Mouse (Mus musculus) heart, embryonic 13.5 days (tissue): ENCODE data around the gene Jam3. TPM values are rescaled to one million over a fixed set of nuclear protein-coding genes. Genes with fewer than 3 reads are reported as not detected.

Experiments used
- ATAC-seq: fragments of 200-750 bp; cut with Nextera tagmentation; 2 replicates; pipeline ENCODE4 v1.8.0; 2017; ENCODE audit warnings: moderate TSS enrichment; ENCODE audit not compliant: insufficient number of reproducible peaks, low FRiP score, low TSS enrichment; ENCODE audit errors: extremely low read depth
- H3K27ac ChIP-seq: fragments of 300-500 bp; sonication (generic); replicated peaks from 2 replicates; pipeline ENCODE4 v1.5.1; 2015; ENCODE audit warnings: moderate library complexity, mild to moderate bottlenecking, inconsistent platforms
- H3K27me3 ChIP-seq: fragments of 300-500 bp; sonication (generic); replicated peaks from 2 replicates; pipeline ENCODE4 v1.6.1; 2015; ENCODE audit warnings: mild to moderate bottlenecking, inconsistent platforms
- H3K36me3 ChIP-seq: fragments of 300-500 bp; sonication (generic); 2 replicates; pipeline ENCODE4 v1.6.1; 2015; ENCODE audit warnings: mild to moderate bottlenecking, inconsistent platforms
- H3K4me1 ChIP-seq: fragments of 300-500 bp; sonication (generic); 2 replicates; pipeline ENCODE4 v1.6.1; 2015; ENCODE audit warnings: inconsistent platforms
- H3K4me2 ChIP-seq: fragments of 300-500 bp; sonication (generic); 2 replicates; pipeline ENCODE4 v1.6.1; 2015; ENCODE audit warnings: inconsistent platforms, mild to moderate bottlenecking, moderate library complexity
- H3K4me3 ChIP-seq: fragments of 300-500 bp; sonication (generic); 2 replicates; pipeline ENCODE4 v1.5.1; 2015; ENCODE audit warnings: moderate library complexity, mild to moderate bottlenecking, inconsistent platforms
- H3K9ac ChIP-seq: fragments of 300-500 bp; sonication (generic); 2 replicates; pipeline ENCODE4 v1.6.1; 2015; ENCODE audit warnings: inconsistent platforms, mild to moderate bottlenecking, moderate library complexity
- H3K9me3 ChIP-seq: fragments of 300-500 bp; sonication (generic); 2 replicates; pipeline ENCODE4 v1.6.1; 2016; ENCODE audit warnings: inconsistent platforms
- WGBS: fragments of 180-500 bp; shearing (Covaris S2); methylation state at CpG from one replicate; pipeline ENCODE4 v1.1.7; 2015; ENCODE audit warnings: mixed read lengths; 5-methylcytosine and 5-hydroxymethylcytosine counted together
- polyA plus RNA-seq: library from polyadenylated mRNA; unstranded; fragments of >200 nt; fragmentation: Nextera tagmentation; extraction: Ambion mirVana; gene quantifications from 2 replicates; pipeline ENCODE4 v1.2.1, GENCODE M21; 2015

The Jam3 gene
- polyA plus RNA-seq, 1 experiment from 2014 or later: 39.8 TPM

DNA sequence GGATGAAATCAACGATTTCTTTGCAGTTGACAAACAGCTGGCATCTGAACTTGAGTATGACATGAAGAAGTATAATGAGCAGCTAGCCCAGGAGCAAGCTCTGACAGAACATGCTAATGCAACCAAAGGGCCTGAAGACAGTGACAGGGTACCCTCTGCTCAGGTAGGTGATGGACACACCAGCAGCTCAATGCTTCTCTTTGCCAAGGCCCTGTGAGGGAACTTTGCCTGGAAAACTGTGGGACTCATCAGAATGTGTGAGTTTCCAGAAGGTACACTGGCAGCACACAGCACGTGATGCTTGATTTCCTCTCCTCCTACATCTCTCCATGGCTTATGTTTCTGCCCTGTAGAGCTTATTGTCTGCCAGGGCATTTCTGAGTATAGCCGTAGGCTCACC, 67.8 kb downstream of the Jam3 start:
- Histone ChIP-seq H3K9ac (no peak overlapping the region), H3K4me1 (peaks cover 9% of the 10 kb centered on the region), H3K9me3 (no peaks in the 10 kb centered on the region), H3K36me3 (peaks cover 98% of the 10 kb centered on the region), H3K4me3 (no peak overlapping the region), H3K27ac (no peak overlapping the region), H3K4me2 (no peak overlapping the region), H3K27me3 (no peaks in the 10 kb centered on the region)
- no peak for ATAC-seq
- 85% methylated on average over 3 of the region's 3 CpGs for WGBS

DNA sequence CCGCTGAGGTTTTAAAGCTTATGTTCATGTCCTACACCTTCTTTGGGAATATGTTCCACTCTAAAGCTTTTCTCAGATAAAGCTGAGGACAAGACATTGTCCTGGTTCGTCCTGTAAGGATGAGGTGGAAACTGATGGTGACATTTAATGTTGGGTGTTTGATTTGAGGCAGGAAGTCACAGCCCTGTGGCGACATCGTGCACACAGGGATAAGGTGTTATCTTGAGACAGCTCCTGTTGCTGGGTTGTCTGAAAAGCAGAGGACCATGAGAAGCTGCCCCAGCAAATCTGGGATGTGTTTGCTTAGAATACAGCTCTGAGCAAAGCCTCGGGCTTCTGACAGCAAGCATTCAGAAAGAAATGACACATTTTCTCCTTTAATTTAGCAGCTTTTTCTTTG, 69.0 kb downstream of the Jam3 start:
- H3K27me3 ChIP-seq: no peaks in the 10 kb centered on the region
- no peak overlapping the region for H3K4me2 ChIP-seq
- no peak overlapping the region for H3K4me3 ChIP-seq
- 54% methylated on average over 5 of the region's 5 CpGs for WGBS
- H3K9ac ChIP-seq: no peak overlapping the region
- peaks cover 15% of the 10 kb centered on the region for H3K4me1 ChIP-seq
- no peaks in the 10 kb centered on the region for H3K9me3 ChIP-seq
- H3K27ac ChIP-seq: no peak overlapping the region
- peaks cover 96% of the 10 kb centered on the region for H3K36me3 ChIP-seq
- no peak for ATAC-seq

DNA sequence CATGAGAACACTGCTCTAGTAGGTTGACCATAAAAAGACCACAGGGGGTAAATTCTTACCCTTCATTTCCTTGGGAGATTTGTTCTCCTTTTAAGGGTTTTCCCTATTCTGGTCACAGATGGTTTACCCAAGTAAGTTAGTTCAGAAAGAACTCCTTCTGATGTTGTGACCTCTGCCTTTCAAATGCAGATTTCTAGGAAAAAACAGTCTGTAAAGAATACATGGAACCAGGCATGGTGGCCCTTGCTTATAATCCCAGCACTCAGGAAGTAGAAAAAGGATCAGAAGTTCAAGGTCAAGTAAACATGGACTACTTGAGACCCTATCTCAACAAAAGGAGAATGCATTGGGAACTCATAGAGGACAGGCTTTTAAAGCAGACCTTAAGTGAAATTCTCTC, 79.4 kb downstream of the Jam3 start:
- Histone ChIP-seq H3K9me3 (no peaks in the 10 kb centered on the region), H3K4me1 (peaks cover 11% of the 10 kb centered on the region), H3K27ac (no peak overlapping the region), H3K4me3 (no peak overlapping the region), H3K36me3 (peaks cover 82% of the 10 kb centered on the region), H3K9ac (no peak overlapping the region), H3K27me3 (no peaks in the 10 kb centered on the region), H3K4me2 (no peak overlapping the region)
- no peak for ATAC-seq

DNA sequence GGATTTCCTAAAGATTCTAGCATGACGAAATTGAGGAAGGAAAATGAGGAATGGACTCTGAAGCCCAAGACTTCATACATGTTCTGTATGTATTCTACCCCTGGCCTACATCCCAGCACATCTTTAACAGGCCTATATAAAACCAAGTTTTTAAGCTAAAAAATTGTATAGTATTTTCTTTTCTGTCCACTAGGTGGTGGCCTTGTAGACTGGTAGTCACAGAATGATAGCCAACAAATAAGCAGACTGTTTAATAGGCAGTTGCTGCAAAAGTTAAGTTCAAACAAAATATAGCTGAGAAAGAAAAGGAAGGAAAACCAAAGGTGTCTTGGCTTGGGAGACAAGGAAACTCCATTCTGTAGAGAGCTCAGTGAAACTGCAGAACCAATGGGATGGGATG, 80.5 kb downstream of the Jam3 start:
- no peak overlapping the region for H3K9ac ChIP-seq
- ATAC-seq: no peak
- no peaks in the 10 kb centered on the region for H3K27me3 ChIP-seq
- no peaks in the 10 kb centered on the region for H3K9me3 ChIP-seq
- peaks cover 83% of the 10 kb centered on the region for H3K36me3 ChIP-seq
- no peak overlapping the region for H3K27ac ChIP-seq
- H3K4me2 ChIP-seq: no peak overlapping the region
- H3K4me1 ChIP-seq: peaks cover 11% of the 10 kb centered on the region
- no peak overlapping the region for H3K4me3 ChIP-seq
- WGBS: 72% methylated on average over 1 of the region's 1 CpGs

DNA sequence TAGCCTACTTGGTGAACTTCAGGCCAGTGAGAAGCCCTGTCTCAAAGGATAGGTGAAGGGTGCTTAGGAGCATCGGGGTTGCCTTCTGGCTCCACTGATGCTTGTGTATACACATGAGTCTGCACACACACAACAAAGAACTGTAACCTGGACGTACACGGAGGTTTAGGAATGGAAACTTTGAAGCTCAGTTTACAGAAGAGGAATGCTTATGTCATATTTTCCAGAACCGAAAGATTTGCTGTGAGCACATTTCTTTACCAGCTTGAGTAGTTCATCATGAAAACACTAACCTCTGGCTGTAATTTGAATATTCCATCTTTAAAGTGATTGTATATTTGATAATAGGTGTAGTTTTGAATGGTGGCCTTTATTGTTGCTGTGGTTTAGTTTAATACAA, 84.3 kb downstream of the Jam3 start:
- no peak overlapping the region for H3K4me3 ChIP-seq
- no peak overlapping the region for H3K9ac ChIP-seq
- H3K4me2 ChIP-seq: no peak overlapping the region
- peaks cover 94% of the 10 kb centered on the region for H3K36me3 ChIP-seq
- WGBS: 82% methylated on average over 4 of the region's 4 CpGs
- no peaks in the 10 kb centered on the region for H3K9me3 ChIP-seq
- no peak overlapping the region for H3K27ac ChIP-seq
- peaks cover 11% of the 10 kb centered on the region for H3K4me1 ChIP-seq
- H3K27me3 ChIP-seq: no peaks in the 10 kb centered on the region
- no peak for ATAC-seq

DNA sequence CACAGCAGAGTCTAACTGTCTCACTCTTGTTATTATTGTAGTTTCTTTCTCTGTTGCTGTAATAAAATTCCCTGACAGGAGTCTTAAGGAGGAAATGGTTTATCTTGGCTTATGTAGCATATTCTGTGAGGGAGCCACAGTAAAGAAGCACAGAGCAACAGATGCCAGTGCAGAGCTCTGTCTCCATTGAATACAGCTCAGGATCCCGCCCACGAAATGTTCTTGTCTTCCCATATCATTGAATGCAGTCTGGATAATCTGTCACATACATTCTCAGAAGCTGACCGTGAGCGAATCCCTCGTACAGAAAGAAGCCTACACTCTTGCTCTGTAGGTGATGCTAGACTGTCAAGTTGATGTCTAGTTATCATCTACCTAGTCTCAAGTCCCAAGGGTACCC, 96.9 kb downstream of the Jam3 start:
- Histone ChIP-seq H3K4me3 (no peak overlapping the region), H3K27ac (no peak overlapping the region), H3K4me2 (no peak overlapping the region), H3K27me3 (no peaks in the 10 kb centered on the region), H3K4me1 (no peaks in the 10 kb centered on the region), H3K36me3 (peaks cover 95% of the 10 kb centered on the region), H3K9me3 (no peaks in the 10 kb centered on the region), H3K9ac (no peak overlapping the region)
- WGBS: 96% methylated on average over 5 of the region's 5 CpGs
- no peak for ATAC-seq

DNA sequence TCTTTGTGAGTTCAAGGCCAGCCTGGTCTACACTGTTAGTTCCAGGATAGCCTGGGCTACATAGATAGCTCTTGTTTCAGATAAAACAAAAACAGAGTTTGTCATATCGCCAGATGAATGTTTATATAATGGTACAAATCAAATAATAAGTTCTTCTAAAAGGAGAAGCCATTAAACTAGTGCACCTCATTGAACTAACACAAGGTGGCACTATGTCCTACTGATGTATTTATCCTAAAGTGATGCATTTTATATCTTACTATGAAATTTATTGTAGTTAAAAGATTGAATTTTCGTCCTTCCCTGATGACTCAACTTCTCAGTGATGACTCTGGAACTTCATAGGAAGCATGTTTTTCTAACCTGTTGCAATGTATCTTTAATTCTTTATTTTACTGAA, 105.7 kb downstream of the Jam3 start:
- no peak overlapping the region for H3K4me2 ChIP-seq
- no peak overlapping the region for H3K27ac ChIP-seq
- no peak for ATAC-seq
- H3K4me3 ChIP-seq: no peak overlapping the region
- WGBS: 88% methylated on average over 2 of the region's 2 CpGs
- H3K36me3 ChIP-seq: peaks cover 97% of the 10 kb centered on the region
- no peak overlapping the region for H3K9ac ChIP-seq
- no peaks in the 10 kb centered on the region for H3K9me3 ChIP-seq
- no peaks in the 10 kb centered on the region for H3K4me1 ChIP-seq
- no peaks in the 10 kb centered on the region for H3K27me3 ChIP-seq

Other genes starting within 250 kb of the Jam3 start
- 0.09 TPM in 1 of 2 replicates, not detected in the other for gene Gm1110, start 232.3 kb downstream of the Jam3 start, polyA plus RNA-seq
- gene Acad8, start 155.9 kb downstream of the Jam3 start, polyA plus RNA-seq: 34.0 and 40.4 TPM in 2 replicates
- 95.5 and 103 TPM in 2 replicates for gene Thyn1, start 155.7 kb downstream of the Jam3 start, polyA plus RNA-seq
- 19.8 and 21.1 TPM in 2 replicates for gene Vps26b, start 125.4 kb downstream of the Jam3 start, polyA plus RNA-seq
- 16.5 and 18.1 TPM in 2 replicates for gene Ncapd3, start 125.2 kb downstream of the Jam3 start, polyA plus RNA-seq
- gene Igsf9b, start 143.8 kb upstream of the Jam3 start, polyA plus RNA-seq: 3.6 and 3.7 TPM in 2 replicates
- gene Spata19, start 241.4 kb upstream of the Jam3 start, polyA plus RNA-seq: not detected in 2 replicates